Mouse (Mus musculus): ENCODE data around the gene Gabrg3. TPM values are rescaled to one million over a fixed set of nuclear protein-coding genes. Genes with fewer than 3 reads are reported as not detected.

Gabrg3 gene
- polyA plus RNA-seq, 1 experiment from 2014 or later, result 0.46 TPM

DNA sequence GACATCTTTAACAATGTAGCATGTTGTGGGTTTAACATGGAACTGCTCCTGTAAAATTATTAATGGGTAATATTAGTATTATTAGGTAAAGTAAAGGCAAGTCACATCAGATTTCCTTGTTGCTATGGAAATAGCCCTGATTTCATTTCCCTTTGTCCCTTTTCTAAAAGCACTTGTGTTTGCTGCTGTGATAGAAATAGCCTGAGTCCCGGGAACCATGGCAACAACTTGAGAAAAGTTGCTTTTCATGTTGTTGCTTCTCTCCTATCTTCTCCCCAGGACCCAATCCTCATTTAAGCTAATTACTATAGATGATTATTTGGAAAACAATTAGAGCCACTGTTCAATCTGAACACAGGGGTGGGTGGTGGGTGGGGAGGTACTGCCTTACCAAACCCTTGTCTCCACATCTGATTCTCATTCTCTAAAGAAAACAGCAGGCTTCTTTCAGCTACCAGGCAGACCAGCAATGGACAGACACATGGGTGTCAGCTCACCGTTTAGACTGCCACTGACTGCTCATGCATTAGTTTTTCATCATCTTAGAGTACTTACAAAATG, 349.0 kb downstream of the Gabrg3 start:
- no peak overlapping the region for H3K4me3 ChIP-seq
- no peaks in the 10 kb centered on the region for H3K9me3 ChIP-seq
- H3K9ac ChIP-seq, result no peak overlapping the region
- no peak overlapping the region for H3K27ac ChIP-seq
- H3K36me3 ChIP-seq, result no peaks in the 10 kb centered on the region
- ATAC-seq (ENCODE audit: insufficient number of reproducible peaks, insufficient read depth, low FRiP score, low TSS enrichment), result no peak
- no peaks in the 10 kb centered on the region for H3K4me1 ChIP-seq
- no peak overlapping the region for H3K4me2 ChIP-seq (replicated peaks)
- H3K27me3 ChIP-seq, result no peaks in the 10 kb centered on the region
- 14% methylated on average over 2 of the region's 2 CpGs for whole genome bisulfite sequencing

DNA sequence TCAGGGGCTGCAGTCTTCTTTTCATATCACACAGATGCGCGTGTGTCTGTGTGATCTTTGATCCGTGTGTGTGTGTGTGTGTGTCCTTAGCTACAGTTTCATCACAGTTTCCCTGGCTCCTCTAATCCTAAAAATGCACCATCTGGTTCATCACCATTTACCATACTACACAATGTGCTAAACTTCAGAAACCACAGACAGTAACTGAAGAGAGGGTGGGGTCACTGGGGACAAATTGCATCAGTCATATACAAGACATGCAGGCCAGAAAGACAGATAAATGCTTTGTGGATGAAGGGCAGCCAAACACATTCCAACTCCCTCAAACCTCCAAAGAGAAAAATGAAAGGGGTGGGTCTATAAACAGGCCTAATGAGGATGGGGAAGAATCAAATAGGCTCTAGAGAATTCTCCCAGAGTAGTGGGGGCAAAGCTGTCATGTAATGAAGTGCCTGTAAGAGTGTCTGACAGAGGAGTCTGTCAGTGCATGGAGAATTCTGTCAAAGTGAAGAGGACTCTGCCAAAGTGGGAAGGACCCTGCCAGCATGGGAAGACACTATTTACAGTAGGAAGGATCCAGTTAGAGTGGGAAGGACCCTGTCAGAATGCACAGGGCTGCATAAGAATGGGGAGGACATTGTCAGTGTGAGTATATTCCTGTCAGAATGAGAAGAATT, 386.3 kb downstream of the Gabrg3 start:
- Histone ChIP-seq H3K9ac (no peak overlapping the region), H3K9me3 (no peaks in the 10 kb centered on the region), H3K4me3 (no peak overlapping the region), H3K4me1 (no peaks in the 10 kb centered on the region), H3K27me3 (no peaks in the 10 kb centered on the region), H3K36me3 (no peaks in the 10 kb centered on the region), H3K4me2 (replicated peaks) (no peak overlapping the region), H3K27ac (no peak overlapping the region)
- no peak for ATAC-seq (ENCODE audit: insufficient number of reproducible peaks, insufficient read depth, low FRiP score, low TSS enrichment)
- 94% methylated on average over 3 of the region's 3 CpGs for WGBS

DNA sequence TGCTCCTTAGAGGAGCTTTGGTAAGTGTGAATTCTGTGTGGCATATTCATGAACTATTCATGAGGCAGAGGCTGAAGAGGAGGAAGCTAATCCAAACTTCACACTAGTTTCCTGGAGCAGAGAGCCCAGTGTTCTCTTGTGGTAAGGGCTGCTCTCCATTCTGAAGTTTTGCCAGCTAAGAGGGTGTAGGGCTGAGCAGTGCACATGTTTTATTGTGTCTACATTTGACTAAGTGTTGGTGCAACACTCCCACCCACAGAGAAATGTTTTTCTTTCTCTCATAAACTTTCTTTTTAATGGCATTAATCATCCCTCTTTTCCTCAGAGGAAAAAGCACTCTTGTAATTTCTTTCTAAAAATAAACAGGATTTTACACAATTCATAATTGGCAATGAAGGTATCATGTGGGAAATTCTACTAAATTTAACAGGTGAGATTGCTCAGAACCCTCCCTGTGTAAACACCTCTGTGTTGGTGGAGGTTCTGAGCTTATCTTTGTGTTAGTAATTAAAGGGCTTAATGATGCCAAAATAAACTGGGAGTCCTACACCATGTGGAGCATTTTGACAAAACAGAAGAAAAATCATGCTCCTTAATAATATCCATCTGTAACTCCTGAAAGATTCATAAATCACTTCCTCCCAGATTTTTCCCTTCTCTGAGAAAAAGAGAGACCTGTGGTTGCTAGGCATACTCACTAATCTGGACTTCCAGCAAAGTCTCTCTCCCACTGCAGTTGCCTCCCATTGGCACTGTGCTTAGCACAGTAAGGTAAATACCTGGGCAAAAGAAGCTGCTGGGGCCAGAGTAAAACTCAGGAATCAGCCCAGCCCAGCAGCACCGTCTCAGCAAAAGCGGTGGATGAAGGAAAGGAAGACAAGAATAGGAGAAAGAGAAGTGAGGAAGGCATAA, 389.0 kb downstream of the Gabrg3 start:
- no peak overlapping the region for H3K4me3 ChIP-seq
- H3K27me3 ChIP-seq, result no peaks in the 10 kb centered on the region
- no peaks in the 10 kb centered on the region for H3K4me1 ChIP-seq
- 81% methylated on average over 2 of the region's 2 CpGs for WGBS
- no peaks in the 10 kb centered on the region for H3K36me3 ChIP-seq
- H3K9ac ChIP-seq, result no peak overlapping the region
- no peak for ATAC-seq (ENCODE audit: insufficient number of reproducible peaks, insufficient read depth, low FRiP score, low TSS enrichment)
- no peaks in the 10 kb centered on the region for H3K9me3 ChIP-seq
- H3K4me2 ChIP-seq (replicated peaks), result no peak overlapping the region
- H3K27ac ChIP-seq, result no peak overlapping the region

DNA sequence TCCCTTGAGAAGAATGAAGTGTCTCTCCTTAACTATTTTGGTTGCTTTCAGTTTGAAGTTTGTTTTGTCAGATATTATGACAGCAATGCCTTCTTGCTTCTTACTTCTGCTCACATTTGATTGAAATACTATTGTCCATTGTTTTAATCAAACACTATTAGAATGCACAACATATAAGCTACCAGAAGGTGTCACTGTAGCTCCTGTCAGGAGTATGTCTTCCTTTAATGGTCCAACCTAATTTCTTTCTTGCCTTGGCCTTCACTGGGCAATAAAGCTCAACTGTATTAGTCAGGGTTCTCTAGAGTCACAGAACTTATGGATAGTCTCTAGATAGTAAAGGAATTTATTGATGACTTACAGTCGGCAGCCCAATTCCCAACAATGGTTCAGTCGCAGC, 440.6 kb downstream of the Gabrg3 start:
- Histone ChIP-seq H3K27ac (no peak overlapping the region), H3K9ac (no peak overlapping the region), H3K27me3 (no peaks in the 10 kb centered on the region), H3K4me1 (no peaks in the 10 kb centered on the region), H3K4me3 (no peak overlapping the region), H3K9me3 (no peaks in the 10 kb centered on the region), H3K36me3 (no peaks in the 10 kb centered on the region), H3K4me2 (replicated peaks) (no peak overlapping the region)
- ATAC-seq (ENCODE audit: insufficient number of reproducible peaks, insufficient read depth, low FRiP score, low TSS enrichment), result no peak
- WGBS, result 97% methylated on average over 2 of the region's 2 CpGs

DNA sequence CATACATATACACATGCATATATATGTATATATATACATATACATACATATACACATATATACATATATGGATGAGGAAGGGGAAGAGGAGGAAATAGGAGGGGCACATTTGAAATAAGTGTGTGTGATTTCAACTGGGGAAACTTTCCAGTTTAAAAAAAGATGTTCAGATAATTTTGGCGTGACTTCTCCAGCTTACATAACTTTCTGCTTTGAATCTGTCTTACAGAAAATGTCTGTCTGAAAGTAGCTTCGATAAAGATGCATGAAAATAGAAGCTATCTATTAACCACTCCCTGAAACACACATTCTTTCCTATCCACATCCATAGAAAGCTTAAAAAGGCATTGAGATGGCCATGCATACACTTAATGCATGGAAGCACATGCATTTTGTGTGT, 445.4 kb downstream of the Gabrg3 start:
- Histone ChIP-seq H3K9me3 (no peaks in the 10 kb centered on the region), H3K9ac (no peak overlapping the region), H3K4me2 (replicated peaks) (no peak overlapping the region), H3K4me3 (no peak overlapping the region), H3K27me3 (no peaks in the 10 kb centered on the region), H3K4me1 (no peaks in the 10 kb centered on the region), H3K27ac (no peak overlapping the region), H3K36me3 (no peaks in the 10 kb centered on the region)
- no peak for ATAC-seq (ENCODE audit: insufficient number of reproducible peaks, insufficient read depth, low FRiP score, low TSS enrichment)
- WGBS, result 90% methylated on average over 2 of the region's 2 CpGs

DNA sequence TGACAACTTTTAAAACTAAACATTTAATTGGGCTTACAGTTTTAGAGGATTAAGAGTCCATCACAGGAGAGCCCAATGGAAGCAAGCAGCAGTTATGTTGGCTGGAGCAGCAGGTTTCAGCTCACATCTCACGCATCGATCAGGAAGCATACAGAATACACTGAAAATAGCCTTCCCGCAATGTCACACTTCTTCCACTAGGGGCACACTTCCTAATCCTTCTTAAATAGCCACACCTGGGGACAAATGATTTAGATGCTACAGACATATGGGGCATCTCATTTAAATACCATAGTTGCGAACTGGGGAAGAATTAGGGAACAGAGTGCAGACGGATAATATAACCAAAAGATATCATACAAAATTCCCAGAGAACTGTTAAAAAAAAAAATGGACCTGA, 449.0 kb downstream of the Gabrg3 start:
- whole genome bisulfite sequencing, result 73% methylated on average over 5 of the region's 5 CpGs
- Histone ChIP-seq H3K4me2 (replicated peaks) (no peak overlapping the region), H3K27me3 (no peaks in the 10 kb centered on the region), H3K4me3 (no peak overlapping the region), H3K9me3 (no peaks in the 10 kb centered on the region), H3K36me3 (no peaks in the 10 kb centered on the region), H3K4me1 (no peaks in the 10 kb centered on the region), H3K27ac (no peak overlapping the region), H3K9ac (no peak overlapping the region)
- no peak for ATAC-seq (ENCODE audit: insufficient number of reproducible peaks, insufficient read depth, low FRiP score, low TSS enrichment)

DNA sequence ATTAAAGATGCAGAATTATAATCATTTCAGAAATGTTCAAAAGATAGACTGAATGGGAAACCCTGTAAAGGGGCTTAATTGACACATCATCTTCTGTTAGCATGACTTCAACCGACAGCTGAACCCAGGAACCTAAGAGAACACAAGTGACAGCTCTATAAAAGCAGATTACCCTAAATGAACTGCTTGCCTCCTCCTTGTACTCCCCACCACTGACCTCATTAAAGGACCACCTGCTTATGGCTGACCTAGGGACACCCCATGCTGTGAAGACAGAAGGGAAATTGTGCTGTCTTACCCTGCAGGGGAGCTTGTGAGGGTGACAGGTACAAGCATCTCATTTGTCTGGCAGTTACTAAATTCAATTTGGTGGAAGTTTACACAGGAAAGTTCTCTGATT, 467.5 kb downstream of the Gabrg3 start:
- ATAC-seq (ENCODE audit: insufficient number of reproducible peaks, insufficient read depth, low FRiP score, low TSS enrichment), result peak; percentile 67; the same call in 1 of the 2 replicates
- H3K27me3 ChIP-seq, result no peaks in the 10 kb centered on the region
- WGBS, result 85% methylated on average over 1 of the region's 1 CpGs
- no peaks in the 10 kb centered on the region for H3K9me3 ChIP-seq
- no peak overlapping the region for H3K4me3 ChIP-seq
- no peak overlapping the region for H3K27ac ChIP-seq
- H3K4me1 ChIP-seq, result no peaks in the 10 kb centered on the region
- no peaks in the 10 kb centered on the region for H3K36me3 ChIP-seq
- H3K9ac ChIP-seq, result no peak overlapping the region
- H3K4me2 ChIP-seq (replicated peaks), result no peak overlapping the region

DNA sequence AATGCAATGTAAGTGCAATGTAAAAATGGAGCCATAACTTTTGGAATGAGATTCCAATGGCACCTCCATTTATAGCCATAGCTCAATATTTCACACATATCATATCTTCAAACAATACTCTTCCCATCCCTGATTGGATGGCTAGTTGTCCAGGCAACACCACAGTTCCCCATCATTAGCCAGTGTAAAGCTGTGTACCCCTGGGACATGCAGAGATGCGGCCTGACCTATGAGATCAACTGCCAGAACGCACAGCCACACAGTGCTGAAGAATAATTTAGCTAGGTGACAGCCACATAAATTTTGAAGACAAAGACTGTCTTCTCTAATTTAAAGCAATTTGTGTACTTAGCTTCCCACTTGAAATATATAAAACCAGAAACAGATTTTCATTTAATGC, 472.1 kb downstream of the Gabrg3 start:
- Histone ChIP-seq H3K27me3 (no peaks in the 10 kb centered on the region), H3K4me2 (replicated peaks) (no peak overlapping the region), H3K36me3 (no peaks in the 10 kb centered on the region), H3K27ac (no peak overlapping the region), H3K4me1 (no peaks in the 10 kb centered on the region), H3K9ac (no peak overlapping the region), H3K4me3 (no peak overlapping the region), H3K9me3 (no peaks in the 10 kb centered on the region)
- no peak for ATAC-seq (ENCODE audit: insufficient number of reproducible peaks, insufficient read depth, low FRiP score, low TSS enrichment)
- 81% methylated on average over 2 of the region's 2 CpGs for WGBS

DNA sequence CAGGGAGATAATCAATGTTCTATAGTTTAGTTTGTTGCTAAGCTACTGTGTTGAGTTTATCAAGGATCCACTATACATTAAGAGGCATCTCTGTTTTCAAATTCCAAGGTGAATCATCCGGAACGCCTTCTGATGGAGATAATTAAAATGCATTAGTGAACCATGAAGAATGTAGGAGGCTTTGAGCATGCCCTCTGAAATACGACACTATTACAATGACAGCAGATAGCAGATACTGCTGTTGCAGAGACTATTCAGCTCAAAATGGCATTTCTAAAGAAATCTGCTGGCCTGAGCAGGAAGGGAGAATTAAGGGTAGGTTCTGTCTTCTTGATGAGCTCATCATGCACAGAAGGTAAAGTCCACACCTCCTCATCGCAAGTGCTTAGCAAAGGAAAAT, 487.2 kb downstream of the Gabrg3 start:
- Histone ChIP-seq H3K9ac (no peak overlapping the region), H3K4me1 (no peaks in the 10 kb centered on the region), H3K4me2 (replicated peaks) (no peak overlapping the region), H3K27ac (no peak overlapping the region), H3K27me3 (no peaks in the 10 kb centered on the region), H3K36me3 (no peaks in the 10 kb centered on the region), H3K4me3 (no peak overlapping the region), H3K9me3 (no peaks in the 10 kb centered on the region)
- no peak for ATAC-seq (ENCODE audit: insufficient number of reproducible peaks, insufficient read depth, low FRiP score, low TSS enrichment)
- WGBS, result 52% methylated on average over 4 of the region's 4 CpGs

DNA sequence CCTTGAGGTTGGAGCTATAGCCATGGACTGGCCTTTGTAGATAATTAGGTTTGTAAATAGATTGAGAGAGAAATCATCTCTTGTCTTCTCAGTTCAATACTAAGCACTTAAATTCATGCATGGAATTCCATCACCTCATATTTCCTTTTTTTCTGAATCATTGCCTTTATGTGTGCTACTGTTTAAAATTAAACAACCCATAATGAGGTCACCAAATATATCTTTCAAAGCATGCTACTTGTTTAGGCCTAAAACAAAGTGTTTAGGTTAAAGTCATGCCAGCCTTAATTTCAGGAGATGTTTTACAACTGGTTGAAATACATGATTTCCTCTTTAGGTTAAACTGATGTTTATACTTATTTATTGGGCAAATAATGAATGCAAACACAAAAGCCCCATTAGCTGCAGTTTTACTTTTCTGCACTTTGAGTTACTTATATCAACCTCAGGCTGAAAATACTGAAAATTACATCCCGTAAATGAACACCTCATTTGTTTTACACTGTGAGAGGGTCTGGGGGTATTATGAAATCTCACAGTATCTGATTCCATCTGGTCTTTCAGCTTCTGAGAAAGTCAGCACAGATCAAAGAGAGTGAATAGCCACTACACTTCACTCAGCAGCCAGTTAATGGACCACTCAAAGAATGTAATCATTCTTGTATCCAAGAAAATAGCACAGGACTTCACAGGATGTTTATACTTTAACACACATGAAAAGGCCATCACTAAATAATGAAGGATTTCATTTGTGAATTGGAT, 519.5 kb downstream of the Gabrg3 start:
- ATAC-seq (ENCODE audit: insufficient number of reproducible peaks, insufficient read depth, low FRiP score, low TSS enrichment), result no peak
- WGBS, result 60% methylated on average over 1 of the region's 1 CpGs

DNA sequence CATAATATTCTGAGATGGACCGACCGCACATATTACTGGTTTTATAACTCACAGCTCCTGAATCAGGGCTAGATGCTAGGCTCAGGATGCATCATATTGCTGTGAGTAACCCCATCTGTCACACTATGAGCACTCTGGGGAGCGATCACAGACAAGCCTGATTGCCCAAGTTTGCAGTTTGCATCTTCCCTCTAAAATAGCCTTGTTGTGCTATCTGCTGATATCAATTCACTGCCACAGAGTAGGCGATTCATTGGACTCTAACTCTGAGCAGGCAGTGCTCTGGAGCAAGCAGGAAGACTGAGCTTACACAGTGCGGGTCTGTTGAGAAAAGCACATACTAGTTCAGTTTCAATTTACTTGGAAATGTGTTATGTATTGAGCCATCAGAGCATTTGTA, 543.4 kb downstream of the Gabrg3 start:
- no peak overlapping the region for H3K27ac ChIP-seq
- no peaks in the 10 kb centered on the region for H3K27me3 ChIP-seq
- no peaks in the 10 kb centered on the region for H3K36me3 ChIP-seq
- WGBS, result 89% methylated on average over 5 of the region's 5 CpGs
- H3K4me3 ChIP-seq, result no peak overlapping the region
- no peak for ATAC-seq (ENCODE audit: insufficient number of reproducible peaks, insufficient read depth, low FRiP score, low TSS enrichment)
- H3K9ac ChIP-seq, result no peak overlapping the region
- H3K9me3 ChIP-seq, result no peaks in the 10 kb centered on the region
- H3K4me2 ChIP-seq (replicated peaks), result no peak overlapping the region
- no peaks in the 10 kb centered on the region for H3K4me1 ChIP-seq

More for the DNA sequence above, 519.5 kb downstream of the Gabrg3 start:
- no peaks in the 10 kb centered on the region for H3K27me3 ChIP-seq
- no peak overlapping the region for H3K9ac ChIP-seq
- no peaks in the 10 kb centered on the region; the same call in 1 of the 2 replicates for H3K9me3 ChIP-seq
- H3K4me2 ChIP-seq (replicated peaks), result no peak overlapping the region
- no peaks in the 10 kb centered on the region for H3K4me1 ChIP-seq
- H3K36me3 ChIP-seq, result no peaks in the 10 kb centered on the region
- H3K4me3 ChIP-seq, result no peak overlapping the region
- H3K27ac ChIP-seq, result no peak overlapping the region

All from embryonic facial prominence, embryonic 12.5 days (tissue).